Mouse (Mus musculus) fat pad, adult 2 months (tissue): ENCODE results near the gene Actl7a.

ENCODE experiments used
- DNase-seq: peaks from one replicate; pipeline ENCODE4 v3.0.0-alpha.2; 2011; ENCODE audit warnings: low read depth, low spot score; ENCODE audit errors: extremely low read depth

The Actl7a gene

GRCm38 (mm10) chr4:56756966-56757600 is 13.9 kb downstream of the Actl7a start:
- DNase-seq: no peak

- DNase-seq: no peak
These were observed 14.5 kb downstream of the Actl7a start for GRCm38 (mm10) chr4:56757693-56758092.

GRCm38 (mm10) chr4:56767861-56768284 is 24.7 kb downstream of the Actl7a start:
- no peak for DNase-seq

- DNase-seq: no peak
These were observed 25.7 kb downstream of the Actl7a start for GRCm38 (mm10) chr4:56768913-56769312.

- DNase-seq: no peak
These were observed 27.9 kb downstream of the Actl7a start for GRCm38 (mm10) chr4:56771065-56771464.

- DNase-seq: no peak
These were observed 48.2 kb downstream of the Actl7a start for GRCm38 (mm10) chr4:56791373-56791772.
